Mouse (Mus musculus) MEL (cell line): ENCODE data around the gene Phf13. TPM values are rescaled to one million over a fixed set of nuclear protein-coding genes. Genes with fewer than 3 reads are reported as not detected.

Experiments used
- DNase-seq: peaks from one replicate; pipeline ENCODE4 v3.0.0; 2011; ENCODE audit warnings: low read depth, low spot score
- H3K27ac ChIP-seq: 2 replicates; pipeline ENCODE4 v1.5.1; 2012; ENCODE audit warnings: low read depth, mild to moderate bottlenecking, control low read depth, low read length, moderate library complexity; ENCODE audit not compliant: control insufficient read depth
- H3K27me3 ChIP-seq, 2 experiments: fragments of 150-350 bp in 1 of 2; sonication (generic) in 1 of 2; 2 replicates each; pipeline ENCODE4 v1.6.1; 2012; ENCODE audit warnings: low read length in 2 of 2, mild to moderate bottlenecking in 2 of 2, improper control_type of control experiment in 1 of 2, moderate library complexity in 1 of 2; ENCODE audit not compliant: insufficient read depth in 2 of 2, control insufficient read depth in 1 of 2
- H3K36me3 ChIP-seq, 2 experiments: 2 replicates each; pipeline ENCODE4 v1.6.1; 2012 to 2014; ENCODE audit warnings: low read length in 2 of 2, improper control_type of control experiment in 1 of 2, inconsistent platforms in 1 of 2, mild to moderate bottlenecking in 1 of 2; ENCODE audit not compliant: insufficient read depth in 2 of 2, control insufficient read depth in 1 of 2
- H3K4me1 ChIP-seq, 2 experiments: fragments of 150-350 bp in 1 of 2; sonication (generic) in 1 of 2; 2 replicates each; pipeline ENCODE4 v1.6.1; 2012; ENCODE audit warnings: low read length in 2 of 2, improper control_type of control experiment in 1 of 2, mild to moderate bottlenecking in 1 of 2; ENCODE audit not compliant: insufficient read depth in 2 of 2, control insufficient read depth in 1 of 2
- H3K4me3 ChIP-seq, 2 experiments: fragments of 150-350 bp in 1 of 2; sonication (generic) in 1 of 2; 2 replicates each; pipeline ENCODE4 v1.5.1; 2012; ENCODE audit warnings: low read depth in 2 of 2, low read length in 2 of 2, mild to moderate bottlenecking in 2 of 2, moderate library complexity in 2 of 2, control low read depth in 1 of 2, improper control_type of control experiment in 1 of 2; ENCODE audit not compliant: control insufficient read depth in 1 of 2, insufficient read depth in 1 of 2
- H3K79me2 ChIP-seq: 2 replicates; pipeline ENCODE4 v1.6.1; 2012; ENCODE audit warnings: mild to moderate bottlenecking, low read length, moderate library complexity; ENCODE audit not compliant: control insufficient read depth, poor library complexity, insufficient read depth
- H3K9ac ChIP-seq: 2 replicates; pipeline ENCODE4 v1.6.1; 2012; ENCODE audit warnings: low read depth, mild to moderate bottlenecking, control low read depth, low read length, moderate library complexity; ENCODE audit not compliant: control insufficient read depth, poor library complexity, severe bottlenecking
- H3K9me3 ChIP-seq: fragments of 150-350 bp; sonication (generic); replicated peaks from 2 replicates; pipeline ENCODE4 v1.6.1; 2012; ENCODE audit warnings: mild to moderate bottlenecking, low read length, improper control_type of control experiment, moderate library complexity; ENCODE audit not compliant: insufficient read depth
- CHD1 ChIP-seq: IDR thresholded peaks from 2 replicates; pipeline ENCODE4 v1.6.1; 2012; ENCODE audit warnings: low read depth, mild to moderate bottlenecking, inconsistent platforms, low read length, improper control_type of control experiment
- CTCF ChIP-seq, 3 experiments: IDR thresholded peaks in 2 of 3; conservative IDR thresholded peaks in 1 of 3; 2 replicates each; pipeline ENCODE4 v1.5.1; 2011 to 2012; ENCODE audit warnings: low read length in 3 of 3, low read depth in 2 of 3, mild to moderate bottlenecking in 2 of 3, improper control_type of control experiment in 1 of 3, inconsistent platforms in 1 of 3, mixed read lengths in 1 of 3, moderate library complexity in 1 of 3; ENCODE audit not compliant: control insufficient read depth in 1 of 3, insufficient read depth in 1 of 3, poor library complexity in 1 of 3, severe bottlenecking in 1 of 3
- E2F4 ChIP-seq: IDR thresholded peaks from 2 replicates; pipeline ENCODE4 v1.6.1; 2011; ENCODE audit warnings: low read depth, low read length, improper control_type of control experiment, borderline replicate concordance
- ELF1 ChIP-seq: IDR thresholded peaks from 2 replicates; pipeline ENCODE4 v1.6.1; 2014; ENCODE audit warnings: low read depth, mild to moderate bottlenecking, inconsistent platforms, low read length, improper control_type of control experiment, moderate library complexity
- EP300 ChIP-seq, 2 experiments: IDR thresholded peaks; 2 replicates each; pipeline ENCODE4 v1.6.1; 2011; ENCODE audit warnings: improper control_type of control experiment in 2 of 2, low read length in 2 of 2, low read depth in 1 of 2, mild to moderate bottlenecking in 1 of 2
- HCFC1 ChIP-seq: IDR thresholded peaks from 2 replicates; pipeline ENCODE4 v1.6.1; 2012; ENCODE audit warnings: low read depth, mild to moderate bottlenecking, inconsistent platforms, low read length, improper control_type of control experiment, moderate library complexity
- JUND ChIP-seq: IDR thresholded peaks from 2 replicates; pipeline ENCODE4 v1.6.1; 2011; ENCODE audit warnings: low read depth, mild to moderate bottlenecking, improper control_type of control experiment, low read length
- KAT2A ChIP-seq: conservative IDR thresholded peaks from 2 replicates; pipeline ENCODE4 v1.6.1; 2012; ENCODE audit warnings: low read depth, low read length, improper control_type of control experiment, inconsistent platforms
- MAFK ChIP-seq: IDR thresholded peaks from 2 replicates; pipeline ENCODE4 v1.6.1; 2011; ENCODE audit warnings: low read depth, mild to moderate bottlenecking, low read length, improper control_type of control experiment, borderline replicate concordance
- MAX ChIP-seq: IDR thresholded peaks from 2 replicates; pipeline ENCODE4 v1.6.1; 2011; ENCODE audit warnings: low read length, improper control_type of control experiment
- MAZ ChIP-seq: IDR thresholded peaks from 2 replicates; pipeline ENCODE4 v1.6.1; 2012; ENCODE audit warnings: low read depth, mild to moderate bottlenecking, inconsistent platforms, low read length, improper control_type of control experiment
- MXI1 ChIP-seq: IDR thresholded peaks from 2 replicates; pipeline ENCODE4 v1.6.1; 2011; ENCODE audit warnings: mild to moderate bottlenecking, low read depth, low read length, improper control_type of control experiment
- MYB ChIP-seq: IDR thresholded peaks from 2 replicates; pipeline ENCODE4 v1.6.1; 2011; ENCODE audit warnings: mild to moderate bottlenecking, low read depth, low read length, improper control_type of control experiment
- MYC ChIP-seq: IDR thresholded peaks from 2 replicates; pipeline ENCODE4 v1.6.1; 2011; ENCODE audit warnings: low read depth, mild to moderate bottlenecking, low read length, improper control_type of control experiment, moderate library complexity
- NELFE ChIP-seq: IDR thresholded peaks from 2 replicates; pipeline ENCODE4 v1.6.1; 2011; ENCODE audit warnings: low read depth, low read length, improper control_type of control experiment
- NRF1 ChIP-seq: IDR thresholded peaks from 2 replicates; pipeline ENCODE4 v1.6.1; 2014; ENCODE audit warnings: low read depth, mild to moderate bottlenecking, inconsistent platforms, low read length, improper control_type of control experiment, moderate library complexity; ENCODE audit not compliant: poor library complexity, insufficient read depth, severe bottlenecking
- POLR2A ChIP-seq, 2 experiments: IDR thresholded peaks; 2 replicates each; pipeline ENCODE4 v1.6.1; 2011 to 2012; ENCODE audit warnings: low read length in 2 of 2, mild to moderate bottlenecking in 2 of 2, control low read depth in 1 of 2, improper control_type of control experiment in 1 of 2, low read depth in 1 of 2, moderate library complexity in 1 of 2; ENCODE audit not compliant: control insufficient read depth in 1 of 2, insufficient read depth in 1 of 2, poor library complexity in 1 of 2
- POLR2AphosphoS2 ChIP-seq: IDR thresholded peaks from 2 replicates; pipeline ENCODE4 v1.6.1; 2011; ENCODE audit warnings: low read length, improper control_type of control experiment
- POLR2AphosphoS5 ChIP-seq: IDR thresholded peaks from 2 replicates; pipeline ENCODE4 v1.6.1; 2012; ENCODE audit warnings: low read depth, borderline replicate concordance, mild to moderate bottlenecking, inconsistent platforms, low read length, moderate library complexity, mixed read lengths
- RCOR1 ChIP-seq: IDR thresholded peaks from 2 replicates; pipeline ENCODE4 v1.6.1; 2012; ENCODE audit warnings: low read depth, mild to moderate bottlenecking, inconsistent platforms, low read length, improper control_type of control experiment
- SIN3A ChIP-seq: IDR thresholded peaks from 2 replicates; pipeline ENCODE4 v1.6.1; 2012; ENCODE audit warnings: low read length, improper control_type of control experiment, inconsistent platforms
- TAL1 ChIP-seq: IDR thresholded peaks from 2 replicates; pipeline ENCODE4 v1.6.1; 2012; ENCODE audit warnings: mild to moderate bottlenecking, inconsistent platforms, low read length, moderate library complexity, mixed read lengths
- TCF12 ChIP-seq: IDR thresholded peaks from 2 replicates; pipeline ENCODE4 v1.6.1; 2014; ENCODE audit warnings: low read depth, mild to moderate bottlenecking, inconsistent platforms, low read length, improper control_type of control experiment, moderate library complexity
- USF1 ChIP-seq: IDR thresholded peaks from 2 replicates; pipeline ENCODE4 v1.6.1; 2014; ENCODE audit warnings: low read depth, mild to moderate bottlenecking, inconsistent platforms, low read length, improper control_type of control experiment, moderate library complexity
- USF2 ChIP-seq, 2 experiments: IDR thresholded peaks; 2 replicates each; pipeline ENCODE4 v1.6.1; 2011 to 2012; ENCODE audit warnings: improper control_type of control experiment in 2 of 2, low read length in 2 of 2, borderline replicate concordance in 1 of 2, inconsistent platforms in 1 of 2, low read depth in 1 of 2, mild to moderate bottlenecking in 1 of 2; ENCODE audit not compliant: insufficient read depth in 1 of 2
- ZKSCAN1 ChIP-seq: IDR thresholded peaks from 2 replicates; pipeline ENCODE4 v1.6.1; 2012; ENCODE audit warnings: low read depth, mild to moderate bottlenecking, inconsistent platforms, low read length, improper control_type of control experiment, moderate library complexity
- ZNF384 ChIP-seq: IDR thresholded peaks from 2 replicates; pipeline ENCODE4 v1.6.1; 2012; ENCODE audit warnings: low read depth, mild to moderate bottlenecking, inconsistent platforms, low read length, improper control_type of control experiment
- polyA plus RNA-seq, 2 experiments: library from polyadenylated mRNA; stranded (reverse) in 1 of 2; unstranded in 1 of 2; fragments of >175 nt in 1 of 2; fragments of >200 nt in 1 of 2; gene quantifications; 2 replicates each; pipeline versions ENCODE4 v1.2.1 to v1.2.4; 2012; ENCODE audit warnings: low replicate concordance in 2 of 2, low read depth in 1 of 2; ENCODE audit not compliant: insufficient read length in 2 of 2, insufficient read depth in 1 of 2, missing spikeins in 1 of 2
- total RNA-seq: library from RNA; depleted of rRNA; stranded (reverse); fragments of 300-350 nt; gene quantifications from 2 replicates; pipeline ENCODE4 v1.2.3, GENCODE M21; 2012

The Phf13 gene
- total and polyA plus RNA-seq, 3 experiments = 2.0 to 6.6 TPM; not detected in 1

DNA sequence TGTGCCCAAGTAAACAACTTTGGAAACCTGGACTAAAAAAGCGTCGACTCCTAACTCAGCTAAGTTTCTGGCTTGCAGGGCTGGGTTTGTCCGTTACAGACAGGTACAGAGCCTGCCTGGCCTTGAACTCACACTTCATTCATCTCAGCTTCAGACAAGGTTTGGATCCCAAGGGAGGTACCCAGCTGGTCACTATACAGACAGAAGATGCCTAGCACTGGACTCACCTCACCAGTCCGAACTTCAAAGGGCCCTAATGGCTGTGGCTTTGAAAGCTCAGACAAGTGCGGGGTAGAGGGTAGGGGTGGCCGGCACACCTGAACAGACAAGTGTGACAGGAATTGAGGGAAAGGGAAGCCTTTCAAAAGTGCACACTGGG lies 7.0 kb downstream of the Phf13 start:
- H3K79me2 ChIP-seq = peaks cover 7% of the 10 kb centered on the region; the same call in 1 of the 2 replicates
- peak overlapping the region; percentile 55 for H3K9ac ChIP-seq
- DNase-seq = no peak
- peaks cover 3 to 5% of the 10 kb centered on the region in 2 experiments; a peak in 3 of 4 replicates for H3K4me1 ChIP-seq
- H3K27me3 ChIP-seq = no peaks in the 10 kb centered on the region
- H3K9me3 ChIP-seq = no peaks in the 10 kb centered on the region
- peak overlapping the region; percentile 76 to 89 for H3K4me3 ChIP-seq
- TF ChIP-seq KAT2A (no peak), MAFK (no peak), TAL1 (no peak), POLR2AphosphoS5 (no peak), JUND (no peak), MYB (no peak), NELFE (no peak), MYC (no peak), CTCF (IDR thresholded peaks at IDR 0.05 in 2 of 3, conservative IDR thresholded peaks at IDR 0.05 in 1 of 3; ENCODE audit: control insufficient read depth in 1 of 3, insufficient read depth in 1 of 3, low read depth in 2 of 3, low read length in 3 of 3, poor library complexity in 1 of 3, severe bottlenecking in 1 of 3) (no peak)
- H3K36me3 ChIP-seq = peaks cover 0 to 3% of the 10 kb centered on the region in 2 experiments; a peak in 1 of 4 replicates
- H3K27ac ChIP-seq = no peak overlapping the region

DNA sequence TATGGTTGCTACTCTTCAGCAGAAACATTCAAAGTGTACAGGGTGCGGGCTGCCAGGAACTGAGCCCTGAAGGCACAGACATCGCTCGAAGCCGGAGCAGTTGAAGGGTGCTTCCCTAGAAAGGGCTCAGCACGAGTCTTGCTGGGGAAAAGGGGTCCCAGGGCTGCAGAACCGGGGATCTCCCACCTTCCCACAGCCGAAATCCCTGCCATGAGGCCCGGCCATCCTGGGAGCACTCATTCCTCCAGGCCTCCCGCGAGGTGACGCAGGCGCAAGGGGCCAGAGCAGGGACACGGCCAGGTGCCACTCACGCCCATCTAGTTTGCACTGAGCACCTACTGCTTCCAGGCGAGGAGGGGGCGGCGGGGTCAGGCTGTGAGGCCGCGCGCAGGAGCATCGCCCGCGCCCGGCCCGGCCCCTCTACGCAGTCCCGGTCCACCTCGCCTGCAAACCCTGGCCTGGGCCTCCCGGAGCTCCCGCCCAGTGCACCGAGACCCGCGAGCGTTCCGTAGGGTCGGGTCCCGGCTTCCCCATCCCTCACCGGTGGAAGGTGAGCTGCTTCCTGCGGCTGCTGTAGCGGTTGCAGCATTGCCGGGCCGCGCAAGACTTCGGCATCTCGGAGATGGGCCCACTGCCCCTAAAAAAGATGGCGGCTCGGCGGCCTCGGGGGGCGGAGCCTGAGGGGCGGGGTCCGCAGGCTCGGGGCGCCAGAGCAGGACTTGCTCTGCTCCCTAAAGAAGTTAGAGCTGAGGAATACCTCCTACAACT lies 7.5 kb downstream of the Phf13 start, which contains the start of gene Thap3:
Gene Thap3, minus strand, starts transcription at position 656 of the 768 bp plus-strand sequence.
- TF ChIP-seq POLR2AphosphoS2 (no peak), MXI1 (peak; percentile 33; the same call in 1 of the 2 replicates), MAFK (no peak), NELFE (peak; percentile 58), RCOR1 (no peak), MAX (no peak; the same call in none of the 2 replicates), JUND (no peak), E2F4 (no peak), USF2 (IDR thresholded peaks at IDR 0.05; ENCODE audit: borderline replicate concordance in 1 of 2, insufficient read depth in 1 of 2, low read depth in 1 of 2, low read length in 2 of 2) (no peak), USF1 (no peak), HCFC1 (peak; percentile 88), CHD1 (no peak), MAZ (peak; percentile 83), CTCF (IDR thresholded peaks at IDR 0.05 in 2 of 3, conservative IDR thresholded peaks at IDR 0.05 in 1 of 3; ENCODE audit: control insufficient read depth in 1 of 3, insufficient read depth in 1 of 3, low read depth in 2 of 3, low read length in 3 of 3, poor library complexity in 1 of 3, severe bottlenecking in 1 of 3) (no peak), NRF1 (peak; percentile 57), MYB (no peak), POLR2A (IDR thresholded peaks at IDR 0.05; ENCODE audit: control insufficient read depth in 1 of 2, insufficient read depth in 1 of 2, low read depth in 1 of 2, low read length in 2 of 2, poor library complexity in 1 of 2) (peak; percentile 33 to 58; a peak in 1 of 4 replicates), SIN3A (peak; percentile 74; the same call in 1 of the 2 replicates), ZNF384 (no peak), KAT2A (no peak; the same call in 1 of the 2 replicates), TCF12 (0 out of 2 replicates have a peak, but pooled peaks have one; percentile 10), ELF1 (no peak), EP300 (IDR thresholded peaks at IDR 0.05; ENCODE audit: low read depth in 1 of 2, low read length in 2 of 2) (no peak), ZKSCAN1 (no peak)

More for the DNA sequence above, 7.5 kb downstream of the Phf13 start, which contains the start of gene Thap3:
- Histone ChIP-seq H3K9ac (peak within 1 kb of the TSS; percentile 81), H3K4me3 (peak within 1 kb of the TSS; percentile 76 to 89), H3K9me3 (no peaks in the 10 kb centered on the region), H3K79me2 (peaks cover 7% of the 10 kb centered on the region; the same call in 1 of the 2 replicates), H3K4me1 (peaks cover 0 to 5% of the 10 kb centered on the region in 2 experiments; a peak in 3 of 4 replicates), H3K27ac (no peak within 1 kb of the TSS; the same call in 1 of the 2 replicates), H3K36me3 (peaks cover 0 to 3% of the 10 kb centered on the region in 2 experiments; a peak in 1 of 4 replicates), H3K27me3 (no peaks in the 10 kb centered on the region)
- peak; percentile 86 for DNase-seq
